Mouse (Mus musculus): ENCODE data around the gene Clstn1. TPM values are rescaled to one million over a fixed set of nuclear protein-coding genes. Genes with fewer than 3 reads are reported as not detected.

The Clstn1 gene
- polyA plus RNA-seq, 1 experiment from 2014 or later = 138 TPM

- Histone ChIP-seq H3K9ac (no peak overlapping the region), H3K27ac (no peak overlapping the region), H3K9me3 (replicated peaks) (no peaks in the 10 kb centered on the region), H3K27me3 (no peaks in the 10 kb centered on the region), H3K4me2 (replicated peaks) (no peak overlapping the region), H3K4me3 (no peak overlapping the region), H3K36me3 (peaks cover 95% of the 10 kb centered on the region), H3K4me1 (no peaks in the 10 kb centered on the region)
- ATAC-seq (ENCODE audit: low FRiP score) = 0 out of 2 replicates have a peak, but pooled peaks have one; percentile 12
- WGBS = 74% methylated on average over 24 of the region's 24 CpGs
Measured at GRCm38 (mm10) chr4:149650493-149651193, 64.4 kb downstream of the Clstn1 start.

- 95% methylated on average over 4 of the region's 4 CpGs for WGBS
- no peak for ATAC-seq (ENCODE audit: low FRiP score)
- no peaks in the 10 kb centered on the region for H3K27me3 ChIP-seq
- no peaks in the 10 kb centered on the region for H3K4me1 ChIP-seq
- no peaks in the 10 kb centered on the region for H3K9me3 ChIP-seq (replicated peaks)
- H3K4me2 ChIP-seq (replicated peaks) = no peak overlapping the region
- peaks cover 81% of the 10 kb centered on the region for H3K36me3 ChIP-seq
- H3K4me3 ChIP-seq = no peak overlapping the region
- no peak overlapping the region for H3K9ac ChIP-seq
- no peak overlapping the region for H3K27ac ChIP-seq
Measured at GRCm38 (mm10) chr4:149654232-149654631, 68.0 kb downstream of the Clstn1 start.

- no peaks in the 10 kb centered on the region for H3K4me1 ChIP-seq
- no peak for ATAC-seq (ENCODE audit: low FRiP score)
- H3K9me3 ChIP-seq (replicated peaks) = no peaks in the 10 kb centered on the region
- no peak overlapping the region for H3K27ac ChIP-seq
- no peak overlapping the region for H3K4me2 ChIP-seq (replicated peaks)
- H3K4me3 ChIP-seq = no peak overlapping the region
- no peaks in the 10 kb centered on the region for H3K27me3 ChIP-seq
- 74% methylated on average over 11 of the region's 11 CpGs for WGBS
- H3K9ac ChIP-seq = no peak overlapping the region
- peaks cover 59% of the 10 kb centered on the region for H3K36me3 ChIP-seq
Measured at GRCm38 (mm10) chr4:149657858-149658416, 71.7 kb downstream of the Clstn1 start.

- H3K4me1 ChIP-seq = 0 out of 2 replicates have a peak, but pooled peaks cover 2% of the 10 kb centered on the region
- H3K27ac ChIP-seq = no peak overlapping the region
- H3K4me2 ChIP-seq (replicated peaks) = no peak overlapping the region
- 78% methylated on average over 25 of the region's 25 CpGs for WGBS
- peaks cover 42% of the 10 kb centered on the region for H3K36me3 ChIP-seq
- no peak overlapping the region for H3K4me3 ChIP-seq
- ATAC-seq (ENCODE audit: low FRiP score) = no peak
- H3K9ac ChIP-seq = no peak overlapping the region
- no peaks in the 10 kb centered on the region for H3K9me3 ChIP-seq (replicated peaks)
- H3K27me3 ChIP-seq = no peaks in the 10 kb centered on the region
Measured at GRCm38 (mm10) chr4:149659495-149660116, 73.3 kb downstream of the Clstn1 start.

GRCm38 (mm10) chr4:149660598-149660997, 74.3 kb downstream of the Clstn1 start:
- no peak overlapping the region for H3K9ac ChIP-seq
- H3K9me3 ChIP-seq (replicated peaks) = no peaks in the 10 kb centered on the region
- no peak for ATAC-seq (ENCODE audit: low FRiP score)
- 88% methylated on average over 7 of the region's 7 CpGs for WGBS
- H3K4me2 ChIP-seq (replicated peaks) = no peak overlapping the region
- H3K27ac ChIP-seq = no peak overlapping the region
- H3K36me3 ChIP-seq = peaks cover 32% of the 10 kb centered on the region
- no peaks in the 10 kb centered on the region for H3K27me3 ChIP-seq
- H3K4me3 ChIP-seq = no peak overlapping the region
- peaks cover 2% of the 10 kb centered on the region; the same call in 1 of the 2 replicates for H3K4me1 ChIP-seq

- no peak overlapping the region for H3K27ac ChIP-seq
- H3K9me3 ChIP-seq (replicated peaks) = no peaks in the 10 kb centered on the region
- 92% methylated on average over 14 of the region's 14 CpGs for whole genome bisulfite sequencing
- no peak overlapping the region for H3K9ac ChIP-seq
- no peak overlapping the region for H3K4me2 ChIP-seq (replicated peaks)
- peaks cover 26% of the 10 kb centered on the region for H3K36me3 ChIP-seq
- H3K4me1 ChIP-seq = peaks cover 2% of the 10 kb centered on the region; the same call in 1 of the 2 replicates
- H3K27me3 ChIP-seq = no peaks in the 10 kb centered on the region
- no peak for ATAC-seq (ENCODE audit: low FRiP score)
- H3K4me3 ChIP-seq = no peak overlapping the region
Measured at GRCm38 (mm10) chr4:149661967-149662589, 75.8 kb downstream of the Clstn1 start.

GRCm38 (mm10) chr4:149663849-149664503, 77.7 kb downstream of the Clstn1 start:
- H3K9me3 ChIP-seq (replicated peaks) = no peaks in the 10 kb centered on the region
- 90% methylated on average over 6 of the region's 7 CpGs for WGBS
- H3K27ac ChIP-seq = no peak overlapping the region
- H3K36me3 ChIP-seq = peaks cover 13% of the 10 kb centered on the region; the same call in 1 of the 2 replicates
- ATAC-seq (ENCODE audit: low FRiP score) = no peak
- no peak overlapping the region for H3K9ac ChIP-seq
- H3K27me3 ChIP-seq = no peaks in the 10 kb centered on the region
- H3K4me2 ChIP-seq (replicated peaks) = no peak overlapping the region
- H3K4me1 ChIP-seq = peaks cover 2% of the 10 kb centered on the region; the same call in 1 of the 2 replicates
- H3K4me3 ChIP-seq = no peak overlapping the region

GRCm38 (mm10) chr4:149665016-149665691, 78.9 kb downstream of the Clstn1 start:
- 77% methylated on average over 6 of the region's 6 CpGs for WGBS

GRCm38 (mm10) chr4:149665692-149666090, 79.4 kb downstream of the Clstn1 start:
- Histone ChIP-seq H3K9ac (no peak overlapping the region), H3K4me1 (peaks cover 2% of the 10 kb centered on the region; the same call in 1 of the 2 replicates), H3K4me2 (replicated peaks) (no peak overlapping the region), H3K36me3 (0 out of 2 replicates have a peak, but pooled peaks cover 6% of the 10 kb centered on the region), H3K27me3 (no peaks in the 10 kb centered on the region), H3K9me3 (replicated peaks) (no peaks in the 10 kb centered on the region), H3K27ac (no peak overlapping the region), H3K4me3 (no peak overlapping the region)
- ATAC-seq (ENCODE audit: low FRiP score) = no peak
- 91% methylated on average over 6 of the region's 6 CpGs for WGBS

More at GRCm38 (mm10) chr4:149665016-149665691, 78.9 kb downstream of the Clstn1 start:
- Histone ChIP-seq H3K27ac (no peak overlapping the region), H3K4me1 (peaks cover 2% of the 10 kb centered on the region; the same call in 1 of the 2 replicates), H3K9ac (no peak overlapping the region), H3K27me3 (no peaks in the 10 kb centered on the region), H3K9me3 (replicated peaks) (no peaks in the 10 kb centered on the region), H3K36me3 (0 out of 2 replicates have a peak, but pooled peaks cover 6% of the 10 kb centered on the region), H3K4me2 (replicated peaks) (no peak overlapping the region), H3K4me3 (no peak overlapping the region)
- no peak for ATAC-seq (ENCODE audit: low FRiP score)

GRCm38 (mm10) chr4:149671175-149671574, 84.9 kb downstream of the Clstn1 start:
- Histone ChIP-seq H3K9me3 (replicated peaks) (no peaks in the 10 kb centered on the region), H3K4me1 (0 out of 2 replicates have a peak, but pooled peaks cover 10% of the 10 kb centered on the region), H3K27ac (no peak overlapping the region), H3K4me2 (replicated peaks) (no peak overlapping the region), H3K4me3 (no peak overlapping the region), H3K36me3 (peaks cover 6% of the 10 kb centered on the region), H3K27me3 (peaks cover 9% of the 10 kb centered on the region), H3K9ac (no peak overlapping the region)
- no peak for ATAC-seq (ENCODE audit: low FRiP score)
- 95% methylated on average over 6 of the region's 6 CpGs for WGBS

GRCm38 (mm10) chr4:149672747-149673146, 86.5 kb downstream of the Clstn1 start:
- 94% methylated on average over 5 of the region's 5 CpGs for WGBS
- no peak overlapping the region for H3K9ac ChIP-seq
- no peak for ATAC-seq (ENCODE audit: low FRiP score)
- no peak overlapping the region for H3K4me2 ChIP-seq (replicated peaks)
- peaks cover 6% of the 10 kb centered on the region for H3K36me3 ChIP-seq
- 0 out of 2 replicates have a peak, but pooled peaks cover 10% of the 10 kb centered on the region for H3K4me1 ChIP-seq
- no peak overlapping the region for H3K4me3 ChIP-seq
- H3K27ac ChIP-seq = no peak overlapping the region
- no peaks in the 10 kb centered on the region for H3K9me3 ChIP-seq (replicated peaks)
- peaks cover 11% of the 10 kb centered on the region for H3K27me3 ChIP-seq

Data from hindbrain, embryonic 12.5 days (tissue).